ENCODE assay signal across 8 mouse cellular contexts in the genomic region with DNA sequence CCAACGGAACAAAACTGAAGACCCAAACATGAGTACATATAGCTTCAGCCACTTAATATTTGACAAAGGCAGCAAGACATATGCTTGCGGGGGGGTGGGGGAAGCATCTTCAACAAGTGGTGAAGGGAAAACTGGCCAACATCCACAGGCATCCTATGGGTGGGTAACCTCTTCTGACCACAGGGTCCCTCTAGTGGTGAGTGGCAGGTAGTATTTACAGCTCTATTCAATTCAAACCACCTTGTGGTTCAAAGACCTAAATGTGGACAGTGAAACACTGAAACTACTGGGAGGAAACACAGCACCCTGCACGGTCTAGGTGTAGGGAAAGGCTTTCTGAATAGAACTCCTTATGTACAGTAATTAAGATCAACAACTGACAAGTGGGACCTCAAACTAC. TPM values are rescaled to one million over a fixed set of nuclear protein-coding genes. Genes with fewer than 3 reads are reported as not detected.
DNase-seq lines count a peak whose midpoint lies in the region; ATAC-seq lines count a peak whose summit lies in the region.

No protein-coding gene starts in this region.

- H3K9me3 ChIP-seq in hindbrain, embryonic 13.5 days = no peaks in the 10 kb centered on the region

- H3K4me3 ChIP-seq in hindbrain, embryonic 13.5 days = no peak overlapping the region

- intact Hi-C loops in left cerebral cortex, postnatal 4 days (cut with DNase I) = no loop called here

- peak; percentile 39 for DNase-seq in left cerebral cortex, postnatal 4 days
- DNase-seq in left cerebral cortex, adult 8-10 months (ENCODE audit: low spot score in 2 of 2) = no peak
- DNase-seq in MEL-GATA-1-ER (ENCODE audit: extremely low read depth, low read depth) = peak; percentile 91
- peak; percentile 25 for DNase-seq in cerebellum, adult 8-10 months
- DNase-seq in yolk sac, embryonic 10.5 days (ENCODE audit: low spot score) = peak; percentile 22
- DNase-seq in gastrocnemius, postnatal 4 days (ENCODE audit: low spot score in 2 of 2) = no peak

- H3K27me3 ChIP-seq in hindbrain, embryonic 13.5 days = no peaks in the 10 kb centered on the region

- no peak overlapping the region for H3K9ac ChIP-seq in hindbrain, embryonic 13.5 days

- WGBS in hindbrain, embryonic 13.5 days = 48% methylated on average over 3 of the region's 3 CpGs

- no peak overlapping the region for H3K27ac ChIP-seq in hindbrain, embryonic 13.5 days

- peak; percentile 43; the same call in 1 of the 2 replicates for ATAC-seq in hindbrain, embryonic 13.5 days (ENCODE audit: low FRiP score)
- ATAC-seq in megakaryocyte progenitor cell, adult 5-6 weeks (replicated peaks; ENCODE audit: poor library complexity) = peak; percentile 56

- no peak overlapping the region for H3K4me2 ChIP-seq in hindbrain, embryonic 13.5 days

- peaks cover 18% of the 10 kb centered on the region for H3K36me3 ChIP-seq in hindbrain, embryonic 13.5 days

- H3K4me1 ChIP-seq in hindbrain, embryonic 13.5 days (replicated peaks) = peaks cover 7% of the 10 kb centered on the region

RNA-seq across cellular contexts. Expression of a gene that starts 11.3 kb away (rescaled TPM):
- 100 to 1,000 TPM; 144 to 158 TPM for total RNA-seq in left cerebral cortex, postnatal 4 days (2021)
- 100 to 1,000 TPM; 153 to 167 (median 156) TPM for total RNA-seq in left cerebral cortex, adult 8-10 months (2022)
- 269 and 277 TPM in 2 replicates for polyA plus RNA-seq in hindbrain, embryonic 13.5 days (2015; fragmentation: Nextera tagmentation; extraction: Ambion mirVana)
- total RNA-seq in megakaryocyte progenitor cell, adult 5-6 weeks (2015) = 91.5 and 116 TPM in 2 replicates
- total RNA-seq in megakaryocyte progenitor cell, adult 5-6 weeks (2017) = 233 and 245 TPM in 2 replicates
- 100 to 1,000 TPM; 175 to 200 TPM for total RNA-seq in gastrocnemius, postnatal 4 days (2021)

RNA-seq across cellular contexts. Expression of a gene that starts 38.5 kb away (rescaled TPM):
- total RNA-seq in left cerebral cortex, postnatal 4 days (2021) = 10 to 100 TPM; 23.6 to 25.4 TPM
- total RNA-seq in left cerebral cortex, adult 8-10 months (2022) = 10 to 100 TPM; 33.2 to 36.0 (median 35.2) TPM
- 21.6 and 22.8 TPM in 2 replicates for polyA plus RNA-seq in hindbrain, embryonic 13.5 days (2015; fragmentation: Nextera tagmentation; extraction: Ambion mirVana)
- 15.8 and 21.5 TPM in 2 replicates for total RNA-seq in megakaryocyte progenitor cell, adult 5-6 weeks (2015)
- 19.6 and 21.3 TPM in 2 replicates for total RNA-seq in megakaryocyte progenitor cell, adult 5-6 weeks (2017)
- 10 to 100 TPM; 29.6 to 34.7 TPM for total RNA-seq in gastrocnemius, postnatal 4 days (2021)

RNA-seq across cellular contexts. Expression of a gene that starts 53.0 kb away (rescaled TPM):
- total RNA-seq in left cerebral cortex, postnatal 4 days (2021) = 10 to 100 TPM; 20.1 to 25.3 TPM
- total RNA-seq in left cerebral cortex, adult 8-10 months (2022) = 10 to 100 TPM; 49.9 to 53.7 (median 51.0) TPM
- 15.4 and 16.7 TPM in 2 replicates for polyA plus RNA-seq in hindbrain, embryonic 13.5 days (2015; fragmentation: Nextera tagmentation; extraction: Ambion mirVana)
- total RNA-seq in megakaryocyte progenitor cell, adult 5-6 weeks (2015) = 16.3 and 21.0 TPM in 2 replicates
- total RNA-seq in megakaryocyte progenitor cell, adult 5-6 weeks (2017) = 15.5 and 21.8 TPM in 2 replicates
- 10 to 100 TPM; 22.7 to 26.2 TPM for total RNA-seq in gastrocnemius, postnatal 4 days (2021)

RNA-seq across cellular contexts. Expression of a gene that starts 57.1 kb away (rescaled TPM):
- total RNA-seq in left cerebral cortex, postnatal 4 days (2021) = 10 to 100 TPM; 77.2 to 78.4 TPM
- total RNA-seq in left cerebral cortex, adult 8-10 months (2022) = 10 to 100 TPM; 42.8 to 48.3 (median 43.1) TPM
- polyA plus RNA-seq in hindbrain, embryonic 13.5 days (2015; fragmentation: Nextera tagmentation; extraction: Ambion mirVana) = 219 and 221 TPM in 2 replicates
- total RNA-seq in megakaryocyte progenitor cell, adult 5-6 weeks (2015) = 40.4 and 47.6 TPM in 2 replicates
- total RNA-seq in megakaryocyte progenitor cell, adult 5-6 weeks (2017) = 97.9 and 124 TPM in 2 replicates
- total RNA-seq in gastrocnemius, postnatal 4 days (2021) = 10 to 100 TPM; 62.3 to 71.2 TPM

Comparison
In these comparisons a context has a peak if more than half of its experiments do, and no peak if none do; other contexts are left out.
1. DNase-seq: peak in left cerebral cortex, postnatal 4 days (single experiment), MEL-GATA-1-ER (single experiment), cerebellum, adult 8-10 months (single experiment) and yolk sac, embryonic 10.5 days (single experiment); none in left cerebral cortex, adult 8-10 months (0 of 2) and gastrocnemius, postnatal 4 days (0 of 2).